Mouse (Mus musculus): ENCODE results near the gene Gimap5.

Gene Gimap5

DNA sequence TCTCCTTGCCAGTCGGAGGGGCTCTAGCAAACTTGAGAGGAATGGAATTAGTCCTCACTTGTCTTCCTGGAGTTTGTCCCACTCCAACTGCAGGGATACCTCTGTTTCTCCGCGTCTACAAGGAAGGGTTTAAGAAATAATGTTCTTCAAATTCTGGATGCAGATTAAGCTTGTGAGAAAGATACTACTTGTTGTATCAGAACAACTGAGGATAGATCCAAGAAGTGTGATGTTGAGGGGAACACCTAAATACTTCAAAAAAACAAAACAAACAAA lies 6.3 kb upstream of the Gimap5 start:
- DNase-seq (ENCODE audit: low spot score in 2 of 2) = peak in 1 of 2 experiments; percentile 11

DNA sequence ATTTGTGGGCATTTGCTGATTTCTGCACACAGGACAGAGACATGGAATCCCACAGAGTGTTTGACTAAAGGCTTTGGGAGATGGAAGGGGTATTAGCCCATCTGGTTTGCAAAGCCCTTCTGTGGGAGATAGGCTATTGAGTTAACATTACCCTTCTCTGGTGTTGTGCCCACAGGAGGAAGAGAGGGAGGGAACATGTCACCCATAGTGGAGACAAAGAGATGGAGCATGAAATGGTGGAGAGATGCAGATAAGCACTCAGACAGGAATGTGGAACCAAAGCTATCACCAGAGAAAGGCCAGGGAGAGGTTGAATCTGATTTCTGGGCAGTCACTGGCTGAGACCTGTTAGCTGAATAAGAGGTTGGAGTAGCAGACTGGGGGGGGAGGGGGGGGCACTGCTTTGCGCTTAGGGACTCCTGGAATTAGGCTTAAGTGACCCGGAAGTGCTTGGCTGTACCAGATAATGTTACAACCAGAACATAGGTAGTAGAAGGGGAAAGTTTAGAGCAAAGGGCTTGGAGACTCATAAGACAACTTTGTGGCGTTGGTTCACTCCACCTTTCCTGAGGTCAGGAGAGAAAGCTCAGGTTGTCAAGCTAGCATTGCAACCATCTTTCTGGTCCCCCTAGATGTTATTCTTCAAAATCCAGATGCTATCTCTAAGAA lies 5.4 kb upstream of the Gimap5 start:
- DNase-seq (ENCODE audit: low spot score in 2 of 2) = peak in 1 of 2 experiments; percentile 12

DNA sequence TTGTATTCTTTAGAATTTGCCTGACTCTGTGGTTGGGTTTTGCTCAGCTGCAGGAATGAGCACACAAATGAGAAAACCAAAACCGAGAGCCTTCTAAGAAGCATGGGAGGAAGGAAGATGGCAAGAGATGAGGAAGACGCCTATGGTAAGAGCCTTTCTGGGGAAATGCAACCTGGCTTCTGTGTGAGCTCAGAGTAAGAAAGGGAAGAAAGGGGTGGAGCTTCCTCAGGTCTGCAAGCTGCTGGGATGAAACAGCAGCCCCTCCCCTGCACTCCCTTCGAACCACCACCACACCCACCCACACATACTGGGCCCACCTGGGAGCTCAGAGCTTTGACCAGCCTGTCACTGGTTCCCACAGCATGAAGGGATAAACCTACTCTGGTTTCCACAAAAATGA lies 4.7 kb upstream of the Gimap5 start:
- DNase-seq (ENCODE audit: low spot score in 2 of 2) = peak in 1 of 2 experiments; percentile 8

DNA sequence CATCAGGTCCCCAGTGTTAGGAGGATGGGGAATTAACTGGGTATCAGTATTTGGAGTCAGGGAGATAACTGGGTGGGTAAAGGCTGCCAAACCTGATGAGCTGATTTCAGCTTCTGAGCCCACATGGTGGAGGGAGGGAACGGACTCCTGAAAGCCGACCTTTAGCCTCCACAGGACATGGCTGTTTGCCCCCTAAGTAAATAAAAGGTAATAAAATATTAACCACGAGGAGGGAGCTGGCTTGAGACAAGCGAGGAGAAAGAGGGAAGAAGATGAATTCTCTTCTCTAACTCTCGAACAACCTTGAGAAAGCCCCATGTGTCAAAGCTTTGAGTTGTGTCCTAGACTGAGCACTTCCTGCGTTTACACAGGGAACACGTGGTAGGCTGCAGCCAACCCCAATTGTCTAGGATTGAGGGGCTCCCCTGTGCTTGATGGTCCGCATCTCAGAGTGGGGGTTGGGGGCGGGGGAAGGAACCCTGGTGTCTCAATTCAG lies 4.2 kb upstream of the Gimap5 start:
- DNase-seq (ENCODE audit: low spot score in 2 of 2) = no peak

DNA sequence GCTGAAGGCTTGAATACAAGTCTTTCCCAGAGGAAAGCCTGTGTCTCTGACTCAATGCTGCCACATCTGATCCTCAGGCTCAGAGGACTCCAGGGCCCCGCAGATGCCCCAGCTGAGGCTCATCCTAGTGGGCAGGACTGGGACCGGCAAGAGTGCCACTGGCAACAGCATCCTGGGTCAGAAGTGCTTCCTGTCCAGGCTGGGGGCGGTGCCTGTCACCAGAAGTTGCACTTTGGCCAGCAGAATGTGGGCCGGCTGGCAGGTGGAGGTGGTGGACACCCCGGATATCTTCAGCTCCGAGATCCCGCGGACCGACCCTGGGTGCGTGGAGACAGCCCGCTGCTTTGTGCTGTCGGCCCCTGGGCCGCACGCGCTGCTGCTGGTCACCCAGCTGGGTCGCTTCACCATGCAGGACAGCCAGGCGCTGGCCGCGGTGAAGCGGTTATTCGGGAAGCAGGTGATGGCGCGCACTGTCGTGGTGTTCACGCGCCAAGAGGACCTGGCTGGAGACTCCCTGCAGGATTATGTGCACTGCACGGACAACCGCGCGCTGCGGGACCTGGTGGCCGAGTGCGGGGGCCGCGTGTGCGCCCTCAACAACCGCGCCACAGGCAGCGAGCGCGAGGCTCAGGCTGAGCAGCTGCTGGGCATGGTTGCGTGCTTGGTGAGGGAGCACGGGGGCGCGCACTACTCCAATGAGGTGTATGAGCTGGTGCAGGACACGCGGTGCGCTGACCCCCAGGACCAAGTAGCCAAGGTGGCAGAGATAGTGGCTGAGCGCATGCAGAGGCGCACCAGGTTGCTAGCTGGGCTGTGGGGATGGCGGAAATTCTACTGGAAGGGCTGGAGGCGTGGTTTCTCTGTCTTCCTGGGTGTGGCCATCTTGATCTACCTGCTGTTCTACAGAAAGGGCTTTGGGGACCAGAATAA lies 3.3 kb upstream of the Gimap5 start:
- DNase-seq (ENCODE audit: low spot score in 2 of 2) = peak in 1 of 2 experiments; percentile 4

DNA sequence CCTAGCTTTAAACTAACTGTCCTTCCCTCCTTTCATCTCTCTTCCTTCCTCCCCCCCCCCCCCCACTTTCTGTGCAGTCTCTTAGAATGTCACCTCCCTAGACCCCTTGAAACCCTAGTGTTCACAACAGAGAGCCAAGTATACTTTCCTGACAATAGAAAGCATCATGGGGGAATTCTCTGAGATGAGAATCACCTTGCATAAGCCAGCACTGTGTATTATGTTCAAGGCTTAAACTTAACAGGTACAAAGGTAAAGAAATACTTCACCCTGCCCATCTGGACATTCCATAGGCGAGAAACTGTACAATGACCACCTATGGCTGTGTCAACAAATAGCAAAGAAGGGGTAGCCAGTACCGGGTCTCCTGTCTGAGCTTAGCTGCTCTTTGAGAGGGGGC lies 507 bp upstream of the Gimap5 start:
- DNase-seq (ENCODE audit: low spot score in 2 of 2) = no peak

DNA sequence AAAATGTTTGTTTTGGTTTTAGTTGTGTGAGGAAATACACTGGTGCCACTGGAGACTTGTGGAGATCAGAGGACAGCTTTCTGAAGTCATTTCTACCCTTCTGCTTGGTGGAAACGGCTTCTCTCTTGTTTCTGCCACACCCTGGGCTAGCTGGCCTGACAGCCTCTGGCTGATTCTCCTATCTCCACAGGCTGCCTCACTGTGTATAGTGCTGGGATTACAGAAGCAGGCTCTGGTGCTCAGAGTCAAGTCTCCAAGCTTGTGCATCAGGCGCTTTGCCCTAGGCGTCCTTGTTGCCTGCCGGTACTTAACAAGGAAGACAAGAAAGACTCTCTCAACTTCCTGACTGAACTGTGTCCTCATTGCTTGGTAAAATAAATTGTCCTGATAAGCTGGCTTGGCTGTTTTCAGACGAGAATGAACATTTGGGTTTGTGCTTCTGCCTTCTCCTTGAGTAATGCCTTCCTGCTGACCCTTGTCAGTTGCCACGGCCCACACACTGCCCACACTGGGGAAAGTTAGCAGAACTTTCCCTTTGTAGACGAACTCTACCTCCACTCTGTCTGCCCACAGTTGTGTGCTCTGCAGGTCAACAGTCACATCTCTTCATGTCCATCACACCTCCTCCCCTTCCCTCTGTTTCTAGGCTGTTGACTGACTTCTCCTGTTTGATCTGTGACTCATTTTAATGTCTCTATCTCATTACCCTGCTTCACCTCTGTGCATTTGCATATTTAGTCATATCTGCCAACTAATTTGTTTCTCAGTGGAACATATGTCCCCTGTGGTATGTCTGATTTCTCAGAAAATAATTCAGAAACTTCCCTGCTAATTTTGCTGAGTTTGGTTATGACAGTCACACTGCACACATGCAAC lies 1.3 kb downstream of the Gimap5 start:
- DNase-seq (ENCODE audit: low spot score in 2 of 2) = peak in 1 of 2 experiments; percentile 14

DNA sequence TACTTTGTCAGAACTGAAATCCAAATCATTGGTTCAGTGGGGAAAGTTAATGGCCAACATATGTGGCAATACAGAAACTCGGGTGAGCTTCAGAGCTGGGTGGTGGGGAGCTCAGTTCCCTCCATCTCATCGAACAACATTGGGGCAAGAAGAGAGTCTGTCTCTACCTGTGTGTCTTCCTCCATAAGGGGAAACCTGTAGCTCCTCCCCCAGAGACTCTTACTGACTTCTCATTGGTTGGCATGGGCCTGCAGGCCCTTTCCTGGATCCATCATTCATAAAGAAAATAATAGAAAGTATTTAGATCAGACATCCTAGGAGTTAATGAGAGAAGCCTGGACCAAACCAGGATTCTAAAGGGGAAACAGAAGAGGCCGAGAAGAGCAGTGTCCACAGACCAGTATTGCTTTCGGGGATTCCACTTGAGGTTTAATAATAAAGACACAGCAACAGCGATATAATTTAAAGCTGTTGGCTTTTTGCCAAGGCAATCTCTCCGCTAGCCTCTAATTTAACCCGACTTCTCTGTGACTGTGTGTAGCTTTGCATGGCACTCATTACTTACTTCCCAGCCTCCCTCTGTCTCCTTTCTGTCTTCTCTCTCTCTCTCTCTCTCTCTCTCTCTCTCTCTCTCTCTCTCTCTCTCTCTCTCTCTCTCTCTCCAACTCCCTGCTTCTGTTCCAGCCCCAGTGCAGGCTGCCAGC lies 17.7 kb downstream of the Gimap5 start:
- DNase-seq (ENCODE audit: low spot score in 2 of 2) = no peak

DNA sequence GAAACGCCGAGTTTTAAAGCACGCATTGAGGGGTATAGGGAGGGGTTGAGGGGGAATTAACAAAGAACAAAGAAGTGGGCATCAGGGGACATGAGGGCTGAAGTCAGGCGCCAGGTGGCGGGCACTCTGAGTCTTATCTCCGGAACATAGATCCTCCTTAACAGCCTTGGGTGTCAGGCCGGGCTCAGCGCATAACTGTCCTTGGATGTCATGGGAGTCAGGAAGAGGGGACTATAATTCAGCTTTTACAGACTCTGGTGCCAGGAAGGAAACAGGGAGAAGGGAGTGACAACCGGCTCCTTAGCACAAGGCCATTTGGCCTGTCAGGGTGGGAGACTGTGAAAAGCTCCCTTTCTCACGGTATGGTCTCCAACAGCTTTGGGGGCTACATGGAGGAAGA lies 18.5 kb downstream of the Gimap5 start:
- no peak for DNase-seq (ENCODE audit: low spot score in 2 of 2)

DNA sequence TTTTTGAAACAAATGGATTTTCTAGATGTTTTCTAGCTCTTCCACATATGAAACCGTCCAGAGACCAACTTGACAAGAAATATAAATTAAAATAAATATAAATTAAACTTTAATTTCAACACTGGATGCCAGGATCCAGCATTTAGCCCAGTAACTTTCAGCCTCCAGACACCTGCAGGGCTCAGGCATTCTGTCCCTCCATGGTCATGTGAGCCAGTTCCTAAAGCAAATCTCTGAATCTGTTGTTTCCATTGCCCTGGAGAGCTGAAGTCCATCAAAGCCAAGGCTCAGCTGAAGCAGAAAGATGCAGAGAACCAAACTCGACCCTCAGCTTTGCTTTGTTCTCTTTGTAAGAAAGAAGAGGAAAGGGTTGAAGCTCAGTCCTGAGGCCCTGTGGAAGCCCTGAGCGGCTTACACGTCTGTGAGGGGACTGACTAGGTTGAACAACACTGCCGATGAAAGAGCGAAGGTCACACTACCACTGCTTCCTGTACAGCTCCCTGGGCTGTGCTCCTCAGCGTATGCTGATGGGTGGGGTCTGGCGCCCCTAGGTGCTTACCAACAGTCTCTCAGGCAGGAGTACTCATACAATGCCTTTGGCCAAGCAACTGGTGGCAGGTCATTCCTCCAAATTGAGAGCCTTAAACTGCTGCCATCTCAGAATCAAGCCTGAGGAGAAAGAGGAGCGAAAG lies 22.3 kb downstream of the Gimap5 start:
- peak; percentile 16 to 46 for DNase-seq (ENCODE audit: low spot score in 2 of 2)

DNA sequence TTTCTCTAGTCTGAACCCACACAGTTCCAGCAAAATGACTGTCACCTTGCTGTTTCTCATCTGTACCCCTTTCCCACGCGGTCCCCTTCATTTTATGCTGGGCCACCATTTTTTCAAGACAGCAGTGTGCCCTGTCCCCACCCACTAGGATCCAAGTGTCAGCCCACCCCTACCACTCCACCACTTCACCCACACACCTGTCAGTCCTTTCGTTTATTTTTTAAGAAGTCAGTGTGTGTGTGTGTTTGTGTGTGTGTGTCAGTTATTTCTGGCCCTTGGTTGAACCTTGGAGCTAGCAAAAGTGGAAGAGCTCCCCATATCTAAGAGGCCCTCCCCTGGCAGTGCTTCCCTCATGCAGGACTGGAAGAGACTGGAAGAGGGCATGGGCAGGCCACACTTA lies 22.9 kb downstream of the Gimap5 start:
- no peak for DNase-seq (ENCODE audit: low spot score in 2 of 2)

DNA sequence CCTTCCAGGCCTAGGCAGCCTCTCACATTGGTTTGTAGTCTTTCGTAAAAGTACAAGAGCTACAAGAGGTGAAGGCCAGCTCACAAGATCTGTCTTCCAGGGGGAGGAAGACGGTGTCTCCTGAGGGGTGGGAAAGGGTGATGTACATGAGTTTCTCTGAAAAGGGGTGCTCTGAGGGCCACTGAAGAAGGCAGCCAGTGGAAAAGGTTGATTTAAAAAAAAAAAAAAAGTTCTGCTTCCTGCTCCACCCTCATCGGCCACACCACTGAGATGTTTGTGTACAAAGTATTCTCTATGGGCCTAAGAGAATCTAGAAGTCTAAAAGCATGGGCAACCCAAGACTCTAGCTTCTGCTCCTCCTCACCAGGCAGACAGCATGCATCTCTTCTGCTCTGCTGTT lies 24.7 kb downstream of the Gimap5 start, which contains the start of gene Gimap3:
Gene Gimap3 (minus strand): TSS at position 156 of the 400 bp plus-strand sequence.
- peak in 1 of 2 experiments; percentile 30 for DNase-seq (ENCODE audit: low spot score in 2 of 2)

DNA sequence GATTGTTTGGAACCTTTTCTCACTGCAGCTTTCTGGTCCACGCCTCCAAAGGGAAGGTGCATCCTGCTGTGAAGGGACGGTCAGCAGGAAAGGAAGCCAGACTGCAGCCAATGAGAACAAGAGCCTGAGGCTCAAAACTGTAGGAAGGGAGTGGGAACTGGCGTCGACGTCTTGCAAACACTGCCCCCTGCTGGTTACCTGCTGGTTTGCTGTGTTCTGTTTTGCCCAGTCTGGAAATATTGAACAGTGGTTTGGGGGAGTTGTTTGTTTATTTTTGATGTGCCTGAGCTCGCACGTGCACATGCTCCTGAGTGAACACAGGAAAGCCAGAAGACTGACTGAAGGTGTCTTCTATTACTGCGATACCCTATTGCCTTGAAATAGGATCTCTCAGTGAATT lies 26.0 kb downstream of the Gimap5 start:
- peak; percentile 58 to 86 for DNase-seq (ENCODE audit: low spot score in 2 of 2)

DNA sequence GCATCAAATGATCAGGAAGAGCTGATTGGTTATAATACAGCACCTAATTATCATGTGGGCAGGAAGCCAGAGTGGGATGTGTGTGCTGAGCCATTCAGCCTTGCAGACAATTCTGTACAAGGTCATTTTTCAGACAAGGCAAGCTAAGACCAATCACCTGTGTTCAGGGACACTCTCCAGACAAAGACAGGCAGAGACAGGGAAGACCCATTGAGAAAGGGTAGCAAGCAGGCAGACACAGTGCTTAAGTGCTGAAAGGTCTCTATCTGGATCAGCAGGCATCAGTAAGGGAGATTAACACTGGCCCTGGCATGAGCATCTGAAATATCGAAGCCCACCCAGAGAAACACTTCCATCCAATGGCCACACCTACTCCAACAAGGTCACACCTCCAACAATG lies 38.4 kb downstream of the Gimap5 start:
- no peak for DNase-seq (ENCODE audit: low spot score in 2 of 2)

DNA sequence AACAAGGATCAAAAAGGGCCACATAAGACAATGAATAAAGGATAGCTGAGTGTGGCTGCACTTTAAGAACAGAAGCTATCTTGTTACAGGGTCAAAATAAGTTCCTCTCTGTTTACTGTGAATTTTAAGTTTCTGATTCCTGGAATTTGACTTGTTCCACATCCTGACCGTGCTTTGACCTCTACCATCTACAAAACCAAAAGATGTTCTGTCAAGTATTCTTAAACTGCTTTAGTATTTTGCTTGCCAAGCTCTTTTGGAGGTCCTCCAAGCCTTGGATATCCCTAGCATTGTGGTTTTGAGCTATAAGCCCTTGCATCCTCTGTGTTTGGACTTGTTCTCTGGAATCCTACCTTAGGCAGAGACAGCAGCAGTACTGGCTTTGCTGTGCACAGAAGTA lies 39.2 kb downstream of the Gimap5 start:
- no peak for DNase-seq (ENCODE audit: low spot score in 2 of 2)

DNA sequence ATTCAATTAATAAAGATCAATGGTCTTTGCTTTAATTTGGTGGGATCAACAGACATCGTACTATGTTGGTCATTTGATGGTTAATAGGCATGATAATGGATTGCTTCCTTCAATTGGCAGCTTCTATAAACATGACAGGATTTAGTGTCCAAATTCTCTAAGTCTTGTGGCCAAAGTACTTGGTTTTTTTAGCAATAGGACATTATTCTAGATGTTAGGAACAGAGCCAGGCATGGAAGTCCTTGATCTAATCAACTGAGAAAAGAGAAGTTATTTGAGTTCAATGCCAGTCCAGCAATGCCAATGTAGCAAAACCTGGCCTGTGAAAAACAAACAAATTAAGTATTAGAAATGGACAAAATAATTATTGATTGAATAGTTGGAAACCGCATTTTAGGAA lies 39.6 kb downstream of the Gimap5 start:
- DNase-seq (ENCODE audit: low spot score in 2 of 2) = no peak

DNA sequence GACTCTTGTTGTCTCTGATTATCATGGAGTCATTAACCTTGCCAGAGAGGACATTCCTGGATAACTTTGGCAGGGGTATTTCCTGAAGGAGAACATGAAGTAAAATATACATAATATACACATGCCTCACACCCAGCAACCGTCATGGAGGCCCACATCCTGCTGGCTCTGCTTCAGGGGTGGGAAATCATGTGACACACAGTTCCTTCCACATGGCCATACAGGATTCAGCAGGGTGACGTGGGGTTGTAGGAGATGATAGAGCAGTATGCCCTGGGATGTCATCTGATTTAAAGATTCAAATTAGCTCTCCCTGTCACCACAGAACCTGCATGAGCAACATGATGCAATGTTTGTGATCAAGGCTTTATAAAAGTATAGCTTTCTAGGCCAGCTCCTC lies 41.9 kb downstream of the Gimap5 start:
- no peak for DNase-seq (ENCODE audit: low spot score in 2 of 2)

DNA sequence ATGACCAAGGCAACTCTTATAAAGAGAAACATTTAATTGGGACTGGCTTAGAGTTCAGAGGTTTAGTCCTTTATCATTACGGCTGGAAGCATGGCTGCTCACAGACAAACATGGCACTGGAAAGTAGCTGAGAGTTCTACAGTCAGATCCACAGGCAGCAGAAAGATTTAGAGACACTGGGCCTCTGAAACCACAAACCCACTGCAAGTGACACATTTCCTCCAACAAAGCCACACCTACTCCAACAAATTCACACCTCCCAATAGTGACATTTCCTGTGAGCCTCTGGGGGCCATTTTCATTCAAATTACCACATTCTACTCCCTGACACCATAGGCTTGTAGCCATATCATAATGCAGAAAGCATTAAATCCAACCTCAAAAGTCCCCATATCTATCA lies 55.9 kb downstream of the Gimap5 start:
- DNase-seq (ENCODE audit: low spot score in 2 of 2) = no peak

DNA sequence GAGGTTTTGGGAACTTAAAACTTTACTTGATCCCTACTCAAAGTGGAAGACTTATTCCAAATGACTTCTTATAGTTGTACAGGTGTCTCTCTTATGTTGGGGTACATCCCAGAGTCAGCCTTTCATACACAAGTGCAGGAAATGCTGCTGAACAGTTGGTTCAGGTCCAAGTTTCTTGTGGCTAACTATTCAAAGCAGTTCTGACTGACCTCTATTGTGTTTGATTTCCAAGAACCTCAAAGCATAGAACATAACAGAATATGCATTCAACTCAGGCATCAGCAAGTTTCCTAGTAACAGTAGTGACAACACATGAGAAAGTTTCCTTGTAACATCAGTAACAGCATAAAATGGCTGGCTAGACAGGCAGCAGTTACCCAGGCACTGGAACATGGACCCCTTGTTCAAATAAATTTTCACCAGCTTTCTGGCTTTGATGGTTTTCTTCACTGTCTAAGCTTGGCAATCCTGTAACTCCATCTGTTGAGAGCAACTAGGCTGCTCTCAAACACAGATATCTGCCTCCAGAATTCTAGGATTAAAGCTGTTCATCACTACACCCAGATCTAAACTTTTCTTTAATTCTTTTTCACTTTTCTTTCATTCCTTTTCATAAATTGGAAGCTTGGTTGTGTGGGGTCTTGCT lies 57.5 kb downstream of the Gimap5 start:
- no peak for DNase-seq (ENCODE audit: low spot score in 2 of 2)

Data from spleen, postnatal 10 days (tissue).